Mouse (Mus musculus) erythroblast, embryonic 14.5 days (primary cell): Measurements from ENCODE around the gene Olfr213. TPM values are rescaled to one million over a fixed set of nuclear protein-coding genes. Genes with fewer than 3 reads are reported as not detected.

Experiments
- H3K27me3 ChIP-seq: 2 replicates; pipeline ENCODE4 v1.6.1; 2012; ENCODE audit warnings: inconsistent platforms; ENCODE audit not compliant: control insufficient read depth
- H3K36me3 ChIP-seq: 2 replicates; pipeline ENCODE4 v1.6.1; 2012; ENCODE audit warnings: mild to moderate bottlenecking, inconsistent platforms; ENCODE audit not compliant: control insufficient read depth
- H3K4me1 ChIP-seq: 2 replicates; pipeline ENCODE4 v1.6.1; 2012; ENCODE audit warnings: inconsistent platforms; ENCODE audit not compliant: control insufficient read depth
- H3K4me3 ChIP-seq: replicated peaks from 2 replicates; pipeline ENCODE3; 2012; ENCODE audit warnings: moderate library complexity, mild to moderate bottlenecking, inconsistent platforms
- H3K9me3 ChIP-seq: 2 replicates; pipeline ENCODE4 v1.6.1; 2012; ENCODE audit warnings: low read length, inconsistent platforms, mixed read lengths; ENCODE audit not compliant: control insufficient read depth
- GATA1 ChIP-seq: IDR thresholded peaks from 2 replicates; pipeline ENCODE4 v1.6.1; 2012; ENCODE audit warnings: low read length, inconsistent platforms, mixed read lengths
- TAL1 ChIP-seq: IDR thresholded peaks from 3 replicates; pipeline ENCODE4 v1.6.1; 2012; ENCODE audit warnings: low read length, inconsistent platforms, mixed read lengths
- polyA plus RNA-seq: library from polyadenylated mRNA; stranded (reverse); fragments of >175 nt; gene quantifications from 2 replicates; pipeline ENCODE4 v1.2.3, GENCODE M21; 2012

Gene Olfr213
- polyA plus RNA-seq, 1 experiment: not detected

- Histone ChIP-seq H3K4me3 (no peak overlapping the region), H3K4me1 (no peaks in the 10 kb centered on the region), H3K27me3 (no peaks in the 10 kb centered on the region), H3K9me3 (no peaks in the 10 kb centered on the region), H3K36me3 (no peaks in the 10 kb centered on the region)
- no peak for TF ChIP-seq GATA1
- TF ChIP-seq TAL1: no peak
These were observed 31.6 kb downstream of the Olfr213 start for GRCm38 (mm10) chr6:116569834-116570233.

- no peaks in the 10 kb centered on the region for H3K27me3 ChIP-seq
- H3K9me3 ChIP-seq: no peaks in the 10 kb centered on the region
- H3K4me1 ChIP-seq: no peaks in the 10 kb centered on the region
- TF ChIP-seq GATA1: no peak
- TF ChIP-seq TAL1: no peak
- no peaks in the 10 kb centered on the region for H3K36me3 ChIP-seq
- H3K4me3 ChIP-seq: no peak within 1 kb of the TSS
These were observed 45.8 kb downstream of the Olfr213 start, which contains the start of gene Olfr215 for GRCm38 (mm10) chr6:116584095-116584494. Olfr215 (minus strand) TSS chr6:116584195.

Other genes starting within 250 kb of the Olfr213 start
- 4.5 and 5.5 TPM in 2 replicates for gene March8, start 200.4 kb upstream of the Olfr213 start, polyA plus RNA-seq
- gene Alox5, start 77.3 kb upstream of the Olfr213 start, polyA plus RNA-seq: 0.08 TPM in 1 of 2 replicates, not detected in the other
- gene Olfr211, start 49.4 kb upstream of the Olfr213 start, polyA plus RNA-seq: not detected in 2 replicates
- gene Olfr212, start 31.9 kb upstream of the Olfr213 start, polyA plus RNA-seq: not detected in 2 replicates
- not detected in 2 replicates for gene Gm5580, start 12.7 kb downstream of the Olfr213 start, polyA plus RNA-seq
- not detected in 2 replicates for gene Olfr214, start 15.8 kb downstream of the Olfr213 start, polyA plus RNA-seq
- not detected in 2 replicates for gene Olfr215, start 45.7 kb downstream of the Olfr213 start, polyA plus RNA-seq
- gene Zfp422, start 90.5 kb downstream of the Olfr213 start, polyA plus RNA-seq: 0.02 and 0.04 TPM in 2 replicates
- 0.03 and 0.11 TPM in 2 replicates for gene Depp1, start 112.2 kb downstream of the Olfr213 start, polyA plus RNA-seq
- 0.02 and 0.07 TPM in 2 replicates for gene Rassf4, start 135.5 kb downstream of the Olfr213 start, polyA plus RNA-seq
- gene Tmem72, start 178.5 kb downstream of the Olfr213 start, polyA plus RNA-seq: not detected in 2 replicates